Mouse (Mus musculus): ENCODE data around the gene Bicd2.

The Bicd2 gene

DNA sequence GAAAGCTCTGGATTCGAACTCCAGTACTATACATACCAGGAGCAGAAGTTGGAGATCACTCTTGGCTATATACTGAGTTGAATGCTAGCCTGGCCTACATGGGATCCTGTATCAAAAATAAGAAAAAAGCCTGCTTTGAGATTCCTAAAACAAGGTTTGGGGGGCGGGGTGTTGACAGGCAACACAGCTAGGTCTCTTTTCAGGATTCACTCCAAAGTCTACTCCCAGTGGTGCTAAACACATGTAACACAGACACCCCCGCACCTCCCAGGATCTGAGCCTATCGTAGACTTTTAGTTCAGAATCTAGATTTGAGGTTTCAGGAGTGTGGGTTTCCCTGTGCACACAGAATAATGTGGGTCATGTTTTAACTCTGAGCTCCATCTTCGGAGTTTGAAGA, 18.6 kb upstream of the Bicd2 start:
- in situ Hi-C loops (cut with MboI; ENCODE audit: unreplicated experiment in 2 of 2): loop anchor here (5.0 to 10.0 kb wide), 2 partner anchors 55 to 322 kb away; no protein-coding TSS in a partner anchor

DNA sequence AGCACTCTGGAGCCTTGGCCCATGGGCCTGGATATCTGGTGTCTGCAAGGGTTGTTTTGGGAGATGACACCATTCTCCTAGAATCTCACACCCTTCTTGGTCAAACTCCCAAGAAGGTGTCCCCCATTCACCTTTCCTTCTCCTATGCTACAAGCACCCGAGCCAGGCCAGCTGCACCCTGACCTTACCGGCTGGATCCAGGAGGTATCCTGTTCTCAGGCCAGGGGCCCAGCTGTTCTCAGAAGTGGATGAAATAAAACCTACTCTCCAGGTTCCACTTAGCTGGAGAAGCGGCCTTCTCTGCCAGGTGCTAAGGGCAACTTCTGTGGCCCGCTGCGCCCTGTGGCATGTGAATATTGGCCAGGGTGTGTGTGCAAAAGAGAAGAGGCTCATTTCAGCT, 16.5 kb upstream of the Bicd2 start:
- in situ Hi-C loops (cut with MboI; ENCODE audit: unreplicated experiment in 2 of 2): loop anchor here (5.0 to 10.0 kb wide), 2 partner anchors 52 to 320 kb away; no protein-coding TSS in a partner anchor

DNA sequence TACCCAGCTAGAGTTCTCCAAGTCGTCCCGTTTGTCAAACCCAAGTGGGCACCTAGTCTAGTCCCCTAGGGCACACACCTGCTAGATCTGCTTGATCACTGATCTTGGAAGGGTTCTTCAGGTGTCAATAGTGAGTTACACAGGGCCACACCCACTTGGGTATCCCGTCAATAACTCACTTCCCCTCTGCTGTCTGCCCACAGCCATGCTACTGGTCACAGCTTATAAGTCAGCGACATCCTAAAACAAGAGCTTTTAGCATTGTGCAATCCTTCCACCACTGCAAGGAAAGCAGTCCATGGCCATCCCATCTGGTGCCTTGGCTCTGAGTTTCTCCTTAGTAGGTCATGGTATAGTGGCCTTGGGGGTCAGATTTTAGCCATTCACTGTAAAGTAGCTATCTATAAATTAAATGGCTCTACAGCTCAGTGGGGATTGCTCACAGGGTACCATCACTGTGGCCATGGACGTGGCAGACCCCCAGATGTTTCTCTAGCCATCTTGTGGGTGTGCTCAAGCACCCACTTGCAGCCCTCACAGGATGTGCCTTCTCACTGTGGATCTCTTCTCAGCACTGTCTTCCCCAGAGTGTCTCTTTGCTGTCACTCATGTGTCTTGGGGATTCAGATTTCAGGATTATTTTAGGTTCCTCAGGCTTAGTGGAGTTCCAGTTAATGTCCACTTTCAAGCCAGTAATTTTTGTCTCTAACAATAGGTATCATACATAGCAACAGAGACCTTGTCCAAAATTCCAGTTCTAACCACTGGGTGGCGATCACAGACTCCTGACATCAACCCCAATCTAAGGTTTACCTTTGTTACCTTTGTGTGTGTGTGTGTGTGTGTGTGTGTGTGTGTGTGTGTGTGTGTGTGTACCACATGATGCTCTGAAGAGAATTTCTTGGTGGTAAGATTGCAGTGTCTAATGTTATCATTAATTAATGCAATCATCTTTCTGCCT, 14.9 kb upstream of the Bicd2 start:
- in situ Hi-C loops (cut with MboI; ENCODE audit: unreplicated experiment in 2 of 2): loop anchor here in 1 of 2 experiments (5.0 to 10.0 kb wide), 2 partner anchors 51 to 318 kb away; no protein-coding TSS in a partner anchor

DNA sequence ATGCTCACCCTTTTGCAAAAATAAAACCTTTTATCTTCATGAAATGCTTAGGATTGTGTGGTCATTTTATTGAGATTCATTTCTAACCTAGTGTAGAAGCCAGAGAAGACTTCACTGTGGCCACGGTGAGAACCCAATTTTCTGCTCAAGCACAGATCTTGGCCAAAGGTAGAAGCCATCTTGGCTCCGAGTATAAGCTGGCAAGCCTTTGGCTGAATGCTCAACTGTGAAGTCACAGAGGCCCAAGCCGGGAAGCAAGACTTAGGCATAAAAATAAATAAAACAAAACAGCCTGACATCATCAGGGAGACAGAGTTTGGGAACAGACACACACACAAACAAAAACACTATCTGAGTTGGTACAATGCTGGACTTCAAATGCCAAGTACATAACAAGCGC, 13.3 kb upstream of the Bicd2 start:
- in situ Hi-C loops (cut with MboI; ENCODE audit: unreplicated experiment in 2 of 2): loop anchor here in 1 of 2 experiments (5.0 to 10.0 kb wide), 2 partner anchors 49 to 317 kb away; no protein-coding TSS in a partner anchor

DNA sequence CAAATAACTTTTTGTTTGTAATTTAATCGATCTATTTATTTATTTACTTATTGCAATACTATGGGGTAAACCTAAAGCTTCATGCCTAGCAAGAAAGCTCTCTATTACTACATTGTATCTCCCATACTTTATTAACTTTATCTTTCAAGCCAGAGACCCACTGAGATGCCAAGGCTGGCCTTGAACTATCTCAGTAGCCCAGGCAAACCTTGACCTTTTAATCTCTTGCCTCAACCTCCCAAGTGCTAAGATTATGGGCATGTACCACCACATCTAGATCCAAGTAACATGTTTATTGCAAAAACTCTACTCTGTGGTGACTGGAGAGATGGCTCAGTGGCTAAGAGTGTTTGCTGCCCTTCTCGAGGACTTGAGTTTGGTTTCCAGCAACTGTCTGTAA, 8.1 kb upstream of the Bicd2 start:
- in situ Hi-C loops (cut with MboI; ENCODE audit: unreplicated experiment in 2 of 2): no loop called here

DNA sequence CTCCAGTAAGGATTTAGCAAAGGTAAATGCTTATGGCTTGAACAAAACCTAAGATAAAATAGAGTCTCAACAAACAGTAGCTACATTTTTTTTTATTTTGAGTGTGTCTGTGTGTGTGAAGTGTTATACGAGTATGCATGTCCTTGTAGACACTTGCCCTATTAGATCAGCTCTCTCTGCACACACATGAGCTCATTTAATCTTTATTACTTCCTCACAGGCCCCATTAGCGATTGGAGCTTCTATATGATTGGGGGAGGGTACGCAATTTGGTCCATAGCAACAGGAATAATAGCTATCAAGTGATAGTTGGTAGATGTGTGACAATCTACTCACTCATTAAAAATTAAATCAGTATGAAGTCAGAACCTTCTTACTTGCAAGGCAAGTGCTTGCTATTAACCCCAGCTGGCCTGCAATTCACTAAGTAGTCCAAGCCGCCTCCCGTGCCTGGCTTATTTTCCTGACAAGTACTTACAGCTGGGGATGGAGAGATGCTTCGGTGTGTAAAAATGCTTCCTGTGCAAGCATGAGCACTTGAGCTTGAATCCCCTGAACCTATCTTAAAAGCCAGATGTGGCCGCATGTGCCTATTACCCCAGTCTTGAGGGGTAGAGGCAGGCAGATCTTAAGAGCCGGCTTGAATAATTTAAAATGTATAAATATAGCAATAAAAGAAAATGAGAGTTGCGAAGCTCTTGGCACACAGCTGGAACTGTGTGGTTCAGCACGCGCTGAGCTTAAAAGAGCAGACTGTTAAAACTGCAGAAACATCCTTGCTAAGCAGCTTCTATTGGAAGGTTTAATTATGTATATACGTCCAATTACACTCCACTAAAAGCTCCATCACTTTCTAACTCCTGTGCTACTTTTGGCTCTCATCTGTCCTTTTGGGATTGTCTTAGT, 6.1 kb upstream of the Bicd2 start:
- in situ Hi-C loops (cut with MboI; ENCODE audit: unreplicated experiment in 2 of 2): no loop called here

DNA sequence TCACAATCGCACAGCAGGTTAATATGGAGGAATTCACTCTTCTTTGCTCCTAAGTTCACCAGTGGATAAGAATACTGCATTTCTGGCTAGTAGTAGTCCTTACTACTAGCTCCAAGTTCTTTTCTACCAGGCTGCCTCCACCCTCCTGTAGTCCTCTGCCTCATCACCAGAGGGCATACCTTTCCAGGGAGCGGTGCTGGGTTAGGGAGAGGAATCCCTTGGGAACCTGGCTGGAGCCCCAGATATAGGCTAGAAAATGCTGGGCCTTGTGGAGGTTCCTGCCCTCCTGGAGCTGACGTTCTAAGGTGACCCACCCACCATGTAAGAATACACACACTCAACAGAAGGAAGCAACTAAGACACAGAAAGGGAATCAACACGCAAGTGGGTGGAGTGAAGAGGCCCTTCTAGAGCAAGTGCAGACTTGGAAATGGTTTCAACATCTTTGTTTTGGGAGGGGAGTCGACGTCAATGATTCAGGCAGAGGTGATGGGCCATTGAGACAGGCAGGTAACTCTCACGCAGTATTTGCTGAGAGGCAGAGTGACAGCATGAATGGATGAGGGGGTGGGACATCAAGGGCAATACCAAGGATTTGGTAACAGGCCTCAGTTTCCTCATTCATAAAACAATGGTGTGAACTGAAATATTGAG, 2.4 kb upstream of the Bicd2 start:
- in situ Hi-C loops (cut with MboI; ENCODE audit: unreplicated experiment in 2 of 2): no loop called here

DNA sequence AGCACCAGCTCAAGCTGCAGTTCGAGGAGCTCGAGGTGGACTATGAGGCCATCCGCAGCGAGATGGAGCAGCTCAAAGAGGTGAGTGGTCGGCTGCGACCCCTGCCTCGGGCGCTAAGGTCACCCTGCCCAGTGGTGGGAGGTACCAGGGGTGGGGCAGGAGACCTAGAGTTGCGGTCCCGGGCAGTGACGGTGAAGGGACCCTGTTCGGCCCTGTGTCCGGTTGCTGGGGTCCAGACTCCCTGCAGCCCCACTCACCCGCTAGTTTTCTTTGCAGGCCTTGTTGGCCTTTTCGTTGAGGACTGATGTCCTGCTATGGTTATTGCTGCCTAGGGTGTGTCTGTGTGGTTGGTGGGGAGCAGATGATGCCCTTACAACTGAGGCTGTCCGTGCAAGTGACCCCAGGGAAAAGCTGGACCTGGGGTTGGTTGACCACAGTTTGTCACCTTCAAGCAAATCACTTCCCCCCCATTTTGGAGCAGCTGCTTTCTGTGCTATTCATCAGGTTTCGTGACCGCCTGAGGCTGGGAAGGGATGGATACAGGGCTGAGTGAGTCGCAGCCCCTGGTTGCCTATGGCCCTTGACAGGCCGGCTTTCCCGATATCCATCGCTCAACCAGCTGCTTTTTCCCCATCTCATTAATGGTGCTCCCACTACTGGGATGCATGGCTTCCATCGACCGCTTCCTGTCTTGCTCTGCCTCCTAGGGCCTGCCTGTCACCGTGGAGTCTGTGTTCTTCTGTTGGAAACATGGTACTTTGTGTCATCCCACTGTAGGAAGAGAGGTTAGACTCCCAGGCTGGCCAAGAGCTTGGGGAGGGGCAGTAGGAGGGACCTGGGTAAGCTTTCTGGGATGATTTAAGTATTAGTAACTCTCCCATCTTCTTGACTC, 692 bp downstream of the Bicd2 start:
- in situ Hi-C loops (cut with MboI; ENCODE audit: unreplicated experiment in 2 of 2): no loop called here

DNA sequence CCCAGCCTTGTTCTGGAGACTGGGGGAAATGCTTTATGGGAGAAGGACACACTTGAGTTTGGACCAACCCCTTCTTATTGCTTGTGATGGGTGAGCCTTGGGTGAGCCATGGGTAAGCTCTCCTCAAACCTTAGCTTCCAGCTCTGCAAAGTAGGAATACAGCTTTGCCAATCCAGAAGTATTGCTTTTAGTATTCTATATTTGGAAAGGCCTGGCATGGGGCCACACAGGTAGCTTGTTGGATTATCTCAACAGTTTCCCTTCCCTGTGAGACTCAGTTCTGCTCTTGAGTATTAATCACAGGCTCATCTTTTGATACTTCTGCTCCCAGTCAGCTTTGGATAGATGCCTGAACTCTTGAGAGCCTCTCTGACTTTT, 1.3 kb downstream of the Bicd2 start:
- in situ Hi-C loops (cut with MboI; ENCODE audit: unreplicated experiment in 2 of 2): no loop called here

DNA sequence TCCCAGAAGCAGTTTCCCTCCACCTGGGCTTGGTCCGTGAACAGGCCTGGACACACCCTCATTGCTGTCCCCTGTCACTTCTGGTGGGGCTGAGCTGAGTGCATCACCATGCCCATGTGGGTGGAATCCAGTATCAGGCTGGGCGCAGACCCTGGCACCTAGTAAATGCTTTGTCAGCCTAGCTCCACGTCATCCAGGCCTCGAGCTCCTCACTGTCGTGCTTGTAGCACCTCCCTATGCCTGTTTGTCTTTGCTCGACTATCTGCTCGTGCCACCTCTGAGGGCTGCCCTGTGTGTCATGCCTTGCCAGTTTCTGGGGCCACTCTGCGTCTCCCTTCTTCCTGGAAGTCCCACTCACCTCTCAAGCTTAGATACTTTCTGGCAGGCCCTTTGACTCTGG, 3.2 kb downstream of the Bicd2 start:
- in situ Hi-C loops (cut with MboI; ENCODE audit: unreplicated experiment in 2 of 2): no loop called here

DNA sequence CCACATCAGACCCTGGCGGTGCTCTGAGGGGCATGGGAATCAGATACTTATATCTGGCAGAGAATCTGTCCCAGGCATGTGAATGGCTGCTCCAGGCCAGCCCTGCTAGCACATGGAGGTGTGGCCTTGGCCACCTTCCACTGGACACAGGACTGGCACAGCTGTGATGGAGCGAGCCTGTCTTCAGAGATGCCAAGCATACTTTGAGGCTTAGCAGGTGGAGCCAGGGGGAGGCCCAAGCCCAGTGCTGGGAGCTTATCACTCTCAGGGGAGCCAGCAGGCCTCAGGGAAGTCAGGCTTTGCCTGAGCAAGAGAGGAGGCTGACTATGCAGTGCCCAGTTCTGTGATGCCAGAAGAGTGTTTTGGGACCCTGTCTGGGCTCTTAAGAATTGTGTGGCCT, 4.1 kb downstream of the Bicd2 start:
- in situ Hi-C loops (cut with MboI; ENCODE audit: unreplicated experiment in 2 of 2): no loop called here

DNA sequence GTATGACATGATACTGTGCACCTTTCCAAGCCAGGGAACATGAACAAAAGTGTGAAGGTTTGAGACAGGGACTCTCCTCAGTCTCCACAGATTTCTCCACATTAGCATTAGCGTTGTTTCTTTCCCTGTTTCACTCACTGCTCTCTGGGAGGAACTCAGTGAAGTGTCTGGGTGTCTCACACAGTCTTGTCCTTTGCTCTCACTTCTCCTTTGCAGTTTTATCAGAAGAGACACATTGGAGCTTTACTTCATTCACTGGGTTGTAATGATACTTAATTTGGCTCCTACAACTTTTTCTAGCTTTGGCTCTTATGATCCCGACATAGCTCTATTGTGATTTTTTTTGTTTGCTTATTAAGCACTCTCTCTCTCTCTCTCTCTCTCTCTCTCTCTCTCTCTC, 7.1 kb downstream of the Bicd2 start:
- in situ Hi-C loops (cut with MboI; ENCODE audit: unreplicated experiment in 2 of 2): no loop called here

DNA sequence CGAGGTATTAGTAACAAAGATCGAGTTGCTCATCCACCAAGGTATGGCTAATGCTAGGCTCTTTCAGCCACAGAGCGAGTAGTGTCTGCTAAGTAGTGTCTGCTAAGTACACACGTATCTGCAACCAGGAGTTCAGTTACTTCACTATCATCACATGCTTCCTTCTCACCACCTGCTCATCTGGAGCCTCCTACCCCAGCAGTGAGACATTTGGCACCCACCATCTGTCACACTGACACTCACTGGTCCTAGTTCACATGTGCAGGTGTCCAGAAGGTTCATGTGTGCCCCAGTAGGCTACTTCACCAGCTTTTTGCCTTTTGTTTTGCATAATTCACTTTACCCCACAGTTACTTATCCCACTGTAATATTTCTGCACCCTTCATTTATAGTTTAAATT, 8.0 kb downstream of the Bicd2 start:
- in situ Hi-C loops (cut with MboI; ENCODE audit: unreplicated experiment in 2 of 2): no loop called here

DNA sequence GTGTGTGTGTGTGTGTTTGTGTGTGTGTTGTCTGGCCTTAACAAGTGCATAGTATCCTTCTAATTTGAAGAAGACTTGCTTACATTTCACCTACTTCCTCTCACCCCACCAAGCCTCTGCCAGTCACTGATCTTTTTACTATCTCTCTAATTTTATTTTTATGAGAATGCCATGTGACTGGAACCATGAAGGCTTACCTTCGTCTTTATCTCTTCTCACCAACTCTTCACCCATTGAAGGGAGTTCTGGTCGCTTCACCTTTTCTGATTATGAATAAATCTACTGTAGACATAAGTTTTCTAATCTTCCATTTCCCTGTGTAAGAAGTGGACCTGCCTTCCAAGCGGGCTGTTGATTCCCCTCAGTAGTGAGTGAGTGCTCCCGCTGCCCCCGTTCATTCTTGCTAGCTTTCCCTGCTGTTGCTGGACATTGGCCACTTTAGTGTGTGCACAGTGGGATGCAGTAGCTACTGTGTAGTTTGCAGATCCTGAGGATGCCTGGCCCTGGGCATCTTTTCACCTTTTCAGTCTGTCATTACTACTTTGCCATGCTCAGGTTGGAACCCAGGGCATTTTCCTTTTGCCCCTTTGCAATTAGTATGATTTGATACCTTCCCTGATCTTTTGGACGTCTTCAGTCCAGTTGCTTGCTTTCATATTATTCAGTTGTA, 8.6 kb downstream of the Bicd2 start:
- in situ Hi-C loops (cut with MboI; ENCODE audit: unreplicated experiment in 2 of 2): no loop called here

DNA sequence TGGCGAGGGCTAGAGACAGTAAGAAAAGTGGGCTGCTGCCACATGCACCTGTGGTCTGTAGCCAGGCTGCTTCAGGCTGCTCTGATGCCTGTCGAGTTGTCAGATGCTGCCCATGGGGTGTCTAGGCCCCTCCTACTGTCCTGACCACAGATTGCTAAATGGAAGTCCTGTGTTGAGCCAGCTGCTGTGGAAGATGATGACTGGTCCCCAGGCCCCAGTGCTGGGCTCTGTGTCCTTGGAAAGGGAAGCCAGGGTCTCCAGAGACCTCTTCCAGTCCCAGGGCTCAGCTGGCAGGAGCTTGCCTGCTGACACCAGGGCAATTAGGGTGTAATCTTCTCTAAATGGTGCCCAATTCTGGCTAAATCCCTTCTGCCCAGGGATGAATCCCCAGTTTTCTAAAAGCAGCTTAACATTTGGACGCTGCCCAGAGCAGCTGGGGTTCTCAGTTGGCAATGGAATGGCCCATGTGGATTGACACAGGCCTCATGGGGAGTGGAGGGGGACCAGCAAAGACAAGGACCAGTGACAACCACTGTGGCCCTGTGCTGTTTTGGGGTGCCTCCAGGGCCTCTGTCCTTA, 11.3 kb downstream of the Bicd2 start:
- in situ Hi-C loops (cut with MboI; ENCODE audit: unreplicated experiment in 2 of 2): no loop called here

DNA sequence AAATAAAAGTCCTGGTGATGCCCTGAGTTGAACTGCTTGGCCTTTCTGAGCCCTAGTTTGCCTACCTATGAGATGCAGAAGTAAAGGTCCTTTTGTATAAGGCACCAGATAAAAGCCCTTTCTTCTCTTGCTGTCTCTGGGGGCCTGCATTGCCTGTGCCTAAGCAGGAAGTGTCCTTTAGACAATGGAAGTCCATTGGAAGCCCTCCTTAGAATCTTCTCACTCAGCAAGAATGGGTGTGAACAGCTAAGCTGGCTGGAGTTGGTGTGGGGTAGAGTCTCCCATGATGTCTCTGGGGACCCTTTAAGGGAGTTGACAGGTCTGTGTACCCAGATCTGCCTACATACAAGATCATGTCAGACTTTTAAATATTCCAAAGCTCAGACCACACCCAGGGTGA, 12.0 kb downstream of the Bicd2 start:
- in situ Hi-C loops (cut with MboI; ENCODE audit: unreplicated experiment in 2 of 2): no loop called here

DNA sequence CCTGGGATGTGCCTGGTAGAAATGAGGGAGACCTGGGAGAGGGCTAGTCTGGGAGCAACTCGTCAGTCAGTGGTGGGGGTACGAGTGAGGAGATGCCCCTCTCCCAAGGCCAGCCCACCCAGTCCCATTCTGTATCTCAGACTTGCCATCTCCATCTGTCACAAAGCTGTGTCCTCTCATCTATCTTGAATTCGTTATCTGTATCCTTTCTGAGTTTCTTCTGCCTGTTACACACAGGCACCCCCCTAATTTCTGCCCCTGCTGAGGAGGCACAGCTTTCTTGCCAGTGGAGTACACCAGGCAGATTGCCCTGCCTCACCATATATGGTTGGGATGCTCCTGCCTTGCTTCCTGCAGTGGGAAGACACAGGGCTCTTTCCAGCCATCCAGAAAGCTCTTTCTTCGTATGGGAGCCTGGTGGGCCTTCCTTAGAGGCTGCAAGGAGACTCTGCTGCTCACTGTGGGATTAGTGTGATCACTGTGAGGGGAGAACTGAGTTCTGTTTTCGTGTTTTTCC, 12.7 kb downstream of the Bicd2 start:
- in situ Hi-C loops (cut with MboI; ENCODE audit: unreplicated experiment in 2 of 2): no loop called here

DNA sequence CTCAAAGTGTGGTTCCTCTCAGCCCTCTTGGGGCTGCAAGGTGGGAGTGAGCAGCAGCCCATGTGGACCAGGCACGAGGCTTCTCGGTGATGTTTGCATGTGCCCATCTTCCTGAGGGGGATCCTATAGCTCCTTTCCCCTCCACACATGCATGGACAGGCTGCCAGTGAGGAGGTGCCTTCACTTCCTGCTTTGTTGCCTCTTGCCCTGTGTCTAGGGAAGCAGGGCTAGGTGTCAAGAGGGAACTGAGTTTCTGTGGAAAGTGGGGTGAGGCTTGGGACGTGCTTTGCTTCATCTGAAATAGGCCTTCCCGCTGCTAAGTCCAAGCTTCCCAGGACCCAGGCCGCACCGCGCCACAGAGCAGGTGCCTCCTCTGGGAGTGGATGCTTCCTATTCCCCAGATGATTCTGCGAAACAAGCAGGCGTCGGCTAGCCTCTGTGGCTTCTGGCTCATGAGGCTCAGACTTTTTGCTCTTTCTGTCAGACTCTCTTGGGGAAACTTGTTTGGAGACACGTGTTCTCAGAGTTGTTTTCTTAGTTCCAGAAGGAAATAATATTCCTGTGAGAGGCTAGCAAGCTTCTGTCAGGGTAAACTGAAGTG, 14.2 kb downstream of the Bicd2 start:
- in situ Hi-C loops (cut with MboI; ENCODE audit: unreplicated experiment in 2 of 2): no loop called here
